Mouse (Mus musculus) CD4-positive, CD25-positive, alpha-beta regulatory T cell, adult 2 months (primary cell): ENCODE measurements at regions not wholly inside any gene's neighbourhood (a gene's known extent, or its start where the extent isn't known, plus 50 kb on each side); places are given as distances from the start of the nearest gene placed in this dataset.

Experiments used
- DNase-seq: peaks from one replicate; pipeline ENCODE4 v3.0.0-alpha.2; 2012; ENCODE audit warnings: low read depth, low spot score

DNA sequence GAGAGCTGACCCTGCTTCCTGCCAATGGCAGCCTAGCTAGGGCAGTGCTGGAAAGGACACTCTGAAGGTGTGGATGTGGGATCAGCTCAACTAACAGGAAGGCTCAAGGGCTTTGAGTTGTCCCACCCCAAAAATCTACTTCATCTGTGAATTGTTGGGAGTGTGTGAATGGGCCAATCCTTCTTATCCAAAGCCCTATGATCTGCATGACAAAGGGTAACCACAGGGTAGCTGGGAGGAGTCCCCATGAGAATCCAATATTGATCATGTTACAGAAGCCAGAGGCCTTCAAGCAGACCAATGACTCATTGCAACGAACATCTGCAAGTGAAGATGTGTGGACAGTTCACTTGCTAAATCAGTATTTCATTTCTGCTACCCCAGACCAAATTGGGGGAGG lies 51.1 kb upstream of the Adra1b start:
- DNase-seq: no peak

GRCm38 (mm10) chr11:43958241-43958975 lies 57.4 kb upstream of the Adra1b start:
- no peak for DNase-seq

- DNase-seq: no peak
Observed at GRCm38 (mm10) chr11:43958976-43959315, 57.9 kb upstream of the Adra1b start.

GRCm38 (mm10) chr11:43960348-43961105 lies 59.5 kb upstream of the Adra1b start:
- DNase-seq: no peak

DNA sequence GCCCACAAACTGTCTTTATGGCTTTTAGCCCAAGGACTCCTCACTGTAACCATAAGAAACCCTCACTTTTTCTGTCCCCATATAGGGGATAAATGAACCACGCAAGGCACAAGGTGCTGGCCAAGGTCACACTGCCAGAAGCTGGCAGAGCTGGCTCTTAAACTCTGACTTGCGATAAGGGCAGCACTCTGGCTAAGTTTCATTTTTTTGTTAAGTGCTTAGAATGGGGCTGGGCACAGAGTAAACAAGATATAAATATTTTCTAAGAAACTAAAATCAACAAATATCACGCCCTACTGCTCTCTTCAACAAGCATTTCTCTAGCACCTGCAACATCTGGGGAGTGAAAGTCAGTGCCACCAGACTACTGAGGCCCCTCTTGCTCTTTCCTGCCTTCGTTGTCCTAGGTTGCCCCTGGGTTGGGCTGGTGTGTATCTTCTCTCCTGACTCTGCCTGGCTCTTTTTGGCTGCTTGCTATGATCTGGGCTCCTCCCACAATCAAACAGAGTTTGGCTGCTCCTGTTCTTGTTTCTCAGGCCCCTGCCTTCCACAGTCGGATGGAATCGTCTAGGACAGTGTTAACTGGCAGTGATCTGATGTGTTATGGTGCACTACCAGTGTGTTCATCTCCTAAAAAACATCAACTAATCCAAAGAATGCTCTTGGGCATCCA lies 60.5 kb upstream of the Adra1b start:
- DNase-seq: no peak

DNA sequence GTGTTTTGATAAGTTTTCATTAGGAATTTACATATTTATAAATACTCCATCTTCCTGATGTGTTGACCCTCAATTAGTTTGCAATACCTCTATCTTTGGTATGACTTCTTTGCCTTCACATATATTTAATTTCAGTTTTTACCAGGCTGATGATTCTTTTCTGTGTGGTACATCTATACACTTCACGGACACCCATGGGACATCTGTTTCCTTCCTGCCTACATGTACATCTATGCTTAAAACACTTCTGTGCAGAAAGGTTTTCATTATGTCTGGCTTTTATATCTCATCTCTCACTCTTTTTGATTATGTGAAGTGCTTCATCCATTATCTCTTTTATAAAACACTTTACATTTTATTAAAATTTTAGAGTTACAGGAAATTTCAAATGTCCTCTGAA lies 66.8 kb upstream of the Adra1b start:
- no peak for DNase-seq

GRCm38 (mm10) chr11:43971886-43972285 lies 70.9 kb upstream of the Adra1b start:
- no peak for DNase-seq

DNA sequence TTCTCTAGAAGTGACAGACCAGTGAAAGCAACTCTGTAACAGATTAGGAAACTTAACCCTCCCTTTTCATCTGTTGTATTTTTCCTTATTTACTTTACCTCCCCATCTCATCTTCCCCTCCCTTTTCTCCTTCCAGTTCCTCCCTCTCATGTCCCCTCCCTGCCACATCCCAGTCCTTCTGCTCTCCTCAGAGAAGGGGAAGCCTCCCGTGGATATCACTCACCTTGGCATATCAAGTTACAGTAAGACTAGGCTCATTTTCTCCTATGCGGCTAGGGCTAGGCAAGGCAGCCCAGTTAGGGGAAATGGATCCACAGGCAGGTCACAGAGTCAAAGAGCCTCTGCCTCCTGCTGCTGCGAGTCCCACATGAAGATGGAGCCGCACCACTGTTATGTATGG lies 75.0 kb upstream of the Adra1b start:
- no peak for DNase-seq

- DNase-seq: no peak
Observed at GRCm38 (mm10) chr11:43979406-43979805, 78.4 kb upstream of the Adra1b start.

DNA sequence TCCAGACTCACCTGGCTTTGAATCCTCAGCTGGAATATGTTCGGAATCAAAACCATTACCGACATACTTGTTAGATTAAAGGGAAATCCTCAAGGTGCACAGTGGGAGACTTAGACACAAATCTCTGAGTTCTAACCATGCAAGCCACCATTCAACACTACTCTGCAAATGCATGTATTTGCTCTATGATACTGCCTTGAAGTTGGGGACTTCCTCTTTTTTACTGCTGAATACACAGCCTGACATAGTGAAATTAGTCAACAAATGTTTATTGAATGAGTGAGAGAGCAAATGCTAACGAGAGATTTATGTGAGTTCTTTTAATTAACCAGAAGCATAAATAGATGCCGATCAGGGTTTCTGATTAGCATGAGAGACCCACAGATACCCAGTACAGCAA lies 79.4 kb upstream of the Adra1b start:
- no peak for DNase-seq

GRCm38 (mm10) chr11:43989911-43990430 lies 89.0 kb upstream of the Adra1b start:
- no peak for DNase-seq

GRCm38 (mm10) chr11:43992011-43992471 lies 91.0 kb upstream of the Adra1b start:
- no peak for DNase-seq

DNA sequence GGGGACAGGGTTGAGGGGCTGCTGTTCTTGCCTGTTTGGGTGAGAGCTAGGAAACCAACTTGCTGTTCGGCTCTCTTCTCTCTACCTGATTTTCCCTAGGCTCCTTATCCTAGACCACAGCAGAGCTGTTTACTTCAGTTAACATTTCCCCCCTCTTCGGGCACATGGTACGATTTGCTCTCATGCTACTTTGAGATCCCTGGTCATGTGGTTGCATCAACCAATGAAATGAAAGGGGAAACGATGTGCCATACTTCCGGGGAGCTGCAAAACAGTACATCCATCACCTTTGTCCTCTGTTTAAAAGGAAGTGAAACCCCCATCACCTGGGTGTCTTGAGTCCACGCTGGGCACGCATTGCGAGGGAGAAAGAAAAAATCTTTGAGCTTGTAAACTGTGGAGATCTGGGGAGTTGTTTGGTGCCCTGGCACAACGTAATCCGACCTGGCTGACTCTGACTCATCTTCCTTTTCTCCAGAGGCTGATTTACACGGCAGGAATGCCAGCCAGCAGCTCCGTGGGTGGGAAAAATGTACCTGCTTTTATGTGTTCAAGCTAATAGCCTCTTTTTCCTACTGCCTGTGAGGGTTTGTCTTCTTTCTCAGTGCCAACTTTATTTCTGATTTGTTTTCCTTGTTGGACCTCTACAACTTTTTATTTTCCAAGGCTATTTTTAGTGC lies 97.2 kb upstream of the Adra1b start:
- no peak for DNase-seq

GRCm38 (mm10) chr11:44000056-44000455 lies 99.0 kb upstream of the Adra1b start:
- DNase-seq: no peak

- no peak for DNase-seq
Observed at GRCm38 (mm10) chr11:44001843-44002589, 101.0 kb upstream of the Adra1b start.

DNA sequence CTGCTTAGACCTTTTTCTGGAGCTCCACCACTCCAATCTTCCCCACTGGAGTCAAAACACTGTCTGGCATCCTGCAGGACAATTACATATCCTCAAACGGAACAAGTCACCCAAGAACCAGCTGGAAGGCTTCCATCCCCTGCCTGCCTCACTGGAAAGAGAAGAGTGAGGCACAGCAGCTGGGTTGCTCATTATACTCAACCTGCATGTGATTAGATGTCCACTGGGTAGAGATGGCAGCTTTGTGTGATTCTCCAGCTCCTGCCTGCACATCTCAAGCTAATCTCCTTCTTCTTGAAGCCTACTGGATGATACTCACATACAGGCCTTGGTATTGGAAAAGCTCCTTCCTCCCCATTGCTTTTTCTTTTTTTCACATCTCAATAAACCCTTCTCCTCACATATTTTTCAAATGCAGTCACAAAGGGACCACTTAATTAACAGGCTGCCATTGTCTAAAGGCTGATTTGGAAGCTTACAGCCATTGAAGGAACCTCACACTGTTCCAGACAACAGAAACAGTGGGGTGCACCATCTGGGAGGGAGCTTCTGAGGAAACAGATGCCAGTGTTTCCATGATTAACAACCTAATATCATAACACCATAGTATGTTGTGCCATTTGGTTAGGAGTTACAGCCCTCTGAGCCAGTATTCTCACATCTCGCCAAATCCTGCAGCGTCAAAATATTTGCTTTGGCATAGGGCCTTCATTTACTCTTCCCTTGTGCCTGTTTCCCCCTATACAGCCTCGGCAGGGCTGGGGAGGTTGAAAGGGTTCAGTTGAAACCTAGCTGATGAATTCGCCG lies 101.9 kb upstream of the Adra1b start:
- no peak for DNase-seq

- DNase-seq: no peak
Observed at GRCm38 (mm10) chr11:44007526-44008040, 106.6 kb upstream of the Adra1b start.

- no peak for DNase-seq
Observed at GRCm38 (mm10) chr11:44012314-44012713, 111.3 kb upstream of the Adra1b start.

- DNase-seq: no peak
Observed at GRCm38 (mm10) chr11:44013841-44014240, 112.8 kb upstream of the Adra1b start.

- DNase-seq: no peak
Observed at GRCm38 (mm10) chr11:44021638-44022037, 120.6 kb upstream of the Adra1b start.
